Mouse (Mus musculus): ENCODE results near the gene Pdhx. TPM values are rescaled to one million over a fixed set of nuclear protein-coding genes. Genes with fewer than 3 reads are reported as not detected.

Pdhx gene
- total RNA-seq, 1 experiment = 35.6 TPM

- H3K9me3 ChIP-seq (ENCODE audit: control insufficient read depth, insufficient read depth, low read depth, low read length) = no peaks in the 10 kb centered on the region
- no peak overlapping the region for H3K9ac ChIP-seq (ENCODE audit: insufficient read depth, low read depth, low read length, poor library complexity, severe bottlenecking)
- DNase-seq (ENCODE audit: low read depth, low spot score) = no peak
- no peak overlapping the region for H3K4me3 ChIP-seq (ENCODE audit: insufficient read depth in 1 of 2, low read depth in 1 of 2, low read length in 2 of 2, poor library complexity in 1 of 2, severe bottlenecking in 1 of 2)
- H3K4me1 ChIP-seq (ENCODE audit: control insufficient read depth in 2 of 2, insufficient read depth in 2 of 2, low read length in 2 of 2, poor library complexity in 1 of 2) = no peaks in the 10 kb centered on the region
- TF ChIP-seq HCFC1 (IDR thresholded peaks at IDR 0.05; ENCODE audit: borderline replicate concordance, insufficient read depth, low read length) (no peak), MAFK (IDR thresholded peaks at IDR 0.05; ENCODE audit: insufficient read depth, low read depth, low read length) (no peak), CHD2 (IDR thresholded peaks at IDR 0.05; ENCODE audit: low read depth, low read length) (no peak), ZC3H11A (IDR thresholded peaks at IDR 0.05; ENCODE audit: borderline replicate concordance, low read depth, low read length) (no peak), ZNF384 (IDR thresholded peaks at IDR 0.05; ENCODE audit: low read depth, low read length) (no peak)
- H3K27ac ChIP-seq (ENCODE audit: insufficient read depth, low read depth, low read length, poor library complexity, severe bottlenecking) = no peak overlapping the region
- in situ Hi-C loops (cut with MboI; ENCODE audit: low sequenced_read_pairs in 2 of 2, unreplicated experiment in 2 of 2) = loop anchor here in 1 of 2 experiments (10.0 kb wide), 1 partner anchor 334 kb away; no protein-coding TSS in a partner anchor
- peaks cover 4% of the 10 kb centered on the region for H3K36me3 ChIP-seq (ENCODE audit: control insufficient read depth, insufficient read depth, low read length, poor library complexity, severe bottlenecking)
Measured at GRCm38 (mm10) chr2:103018817-103019494, 54.4 kb downstream of the Pdhx start.

GRCm38 (mm10) chr2:103017391-103017824, 55.9 kb downstream of the Pdhx start:
- TF ChIP-seq ZNF384 (IDR thresholded peaks at IDR 0.05; ENCODE audit: low read depth, low read length) (no peak), CHD2 (IDR thresholded peaks at IDR 0.05; ENCODE audit: low read depth, low read length) (no peak)
- DNase-seq (ENCODE audit: low read depth, low spot score) = no peak
- in situ Hi-C loops (cut with MboI; ENCODE audit: low sequenced_read_pairs in 2 of 2, unreplicated experiment in 2 of 2) = loop anchor here in 1 of 2 experiments (10.0 kb wide), 1 partner anchor 333 kb away; no protein-coding TSS in a partner anchor
- no peak overlapping the region for H3K27ac ChIP-seq (ENCODE audit: insufficient read depth, low read depth, low read length, poor library complexity, severe bottlenecking)
- peaks cover 4% of the 10 kb centered on the region for H3K36me3 ChIP-seq (ENCODE audit: control insufficient read depth, insufficient read depth, low read length, poor library complexity, severe bottlenecking)
- no peak overlapping the region for H3K9ac ChIP-seq (ENCODE audit: insufficient read depth, low read depth, low read length, poor library complexity, severe bottlenecking)
- H3K9me3 ChIP-seq (ENCODE audit: control insufficient read depth, insufficient read depth, low read depth, low read length) = no peaks in the 10 kb centered on the region
- no peak overlapping the region for H3K4me3 ChIP-seq (ENCODE audit: insufficient read depth in 1 of 2, low read depth in 1 of 2, low read length in 2 of 2, poor library complexity in 1 of 2, severe bottlenecking in 1 of 2)
- no peaks in the 10 kb centered on the region for H3K4me1 ChIP-seq (ENCODE audit: control insufficient read depth in 2 of 2, insufficient read depth in 2 of 2, low read length in 2 of 2, poor library complexity in 1 of 2)

GRCm38 (mm10) chr2:103016089-103016488, 57.2 kb downstream of the Pdhx start:
- no peak overlapping the region for H3K9ac ChIP-seq (ENCODE audit: insufficient read depth, low read depth, low read length, poor library complexity, severe bottlenecking)
- in situ Hi-C loops (cut with MboI; ENCODE audit: low sequenced_read_pairs in 2 of 2, unreplicated experiment in 2 of 2) = loop anchor here in 1 of 2 experiments (10.0 kb wide), 1 partner anchor 331 kb away; no protein-coding TSS in a partner anchor
- no peaks in the 10 kb centered on the region for H3K9me3 ChIP-seq (ENCODE audit: control insufficient read depth, insufficient read depth, low read depth, low read length)
- no peak for DNase-seq (ENCODE audit: low read depth, low spot score)
- H3K4me1 ChIP-seq (ENCODE audit: control insufficient read depth in 2 of 2, insufficient read depth in 2 of 2, low read length in 2 of 2, poor library complexity in 1 of 2) = no peaks in the 10 kb centered on the region
- no peak overlapping the region for H3K4me3 ChIP-seq (ENCODE audit: insufficient read depth in 1 of 2, low read depth in 1 of 2, low read length in 2 of 2, poor library complexity in 1 of 2, severe bottlenecking in 1 of 2)
- H3K27ac ChIP-seq (ENCODE audit: insufficient read depth, low read depth, low read length, poor library complexity, severe bottlenecking) = no peak overlapping the region
- no peaks in the 10 kb centered on the region; the same call in 1 of the 2 replicates for H3K36me3 ChIP-seq (ENCODE audit: control insufficient read depth, insufficient read depth, low read length, poor library complexity, severe bottlenecking)
- no peak for TF ChIP-seq ZNF384 (IDR thresholded peaks at IDR 0.05; ENCODE audit: low read depth, low read length)
- TF ChIP-seq HCFC1 (IDR thresholded peaks at IDR 0.05; ENCODE audit: borderline replicate concordance, insufficient read depth, low read length) = no peak
- TF ChIP-seq CHD2 (IDR thresholded peaks at IDR 0.05; ENCODE audit: low read depth, low read length) = no peak
- TF ChIP-seq MAFK (IDR thresholded peaks at IDR 0.05; ENCODE audit: insufficient read depth, low read depth, low read length) = no peak
- no peak for TF ChIP-seq ZC3H11A (IDR thresholded peaks at IDR 0.05; ENCODE audit: borderline replicate concordance, low read depth, low read length)

- H3K4me1 ChIP-seq (ENCODE audit: control insufficient read depth in 2 of 2, insufficient read depth in 2 of 2, low read length in 2 of 2, poor library complexity in 1 of 2) = no peaks in the 10 kb centered on the region
- no peaks in the 10 kb centered on the region for H3K9me3 ChIP-seq (ENCODE audit: control insufficient read depth, insufficient read depth, low read depth, low read length)
- in situ Hi-C loops (cut with MboI; ENCODE audit: low sequenced_read_pairs in 2 of 2, unreplicated experiment in 2 of 2) = loop anchor here in 1 of 2 experiments (10.0 kb wide), 1 partner anchor 328 kb away; no protein-coding TSS in a partner anchor
- no peak overlapping the region for H3K9ac ChIP-seq (ENCODE audit: insufficient read depth, low read depth, low read length, poor library complexity, severe bottlenecking)
- no peak for DNase-seq (ENCODE audit: low read depth, low spot score)
- no peak for TF ChIP-seq CHD2 (IDR thresholded peaks at IDR 0.05; ENCODE audit: low read depth, low read length)
- H3K36me3 ChIP-seq (ENCODE audit: control insufficient read depth, insufficient read depth, low read length, poor library complexity, severe bottlenecking) = no peaks in the 10 kb centered on the region
- no peak overlapping the region for H3K27ac ChIP-seq (ENCODE audit: insufficient read depth, low read depth, low read length, poor library complexity, severe bottlenecking)
- H3K4me3 ChIP-seq (ENCODE audit: insufficient read depth in 1 of 2, low read depth in 1 of 2, low read length in 2 of 2, poor library complexity in 1 of 2, severe bottlenecking in 1 of 2) = no peak overlapping the region
Measured at GRCm38 (mm10) chr2:103012782-103013575, 60.3 kb downstream of the Pdhx start.

Data from ES-E14 (cell line).